Mouse (Mus musculus) bone marrow, adult 2 months (tissue): ENCODE data around the gene Sash3. TPM values are rescaled to one million over a fixed set of nuclear protein-coding genes. Genes with fewer than 3 reads are reported as not detected.
A peak's percentile ranks its signal among the peaks of the same experiment; 100 is the strongest.

Experiments
- H3K27ac ChIP-seq: fragments of 200-500 bp; 2 replicates; pipeline ENCODE4 v1.5.1; 2012; ENCODE audit warnings: low read depth, mild to moderate bottlenecking, control low read depth, inconsistent platforms, low read length; ENCODE audit not compliant: control insufficient read depth, poor library complexity, insufficient read depth
- H3K4me1 ChIP-seq: fragments of 200-500 bp; 2 replicates; pipeline ENCODE4 v1.6.1; 2011; ENCODE audit warnings: low read length; ENCODE audit not compliant: control insufficient read depth, insufficient read depth
- H3K4me3 ChIP-seq: fragments of 200-500 bp; replicated peaks from 2 replicates; pipeline ENCODE3; 2011; ENCODE audit warnings: mild to moderate bottlenecking, low read depth, low read length, control low read depth; ENCODE audit not compliant: control insufficient read depth
- CTCF ChIP-seq: fragments of 200-500 bp; IDR thresholded peaks from 2 replicates; pipeline ENCODE4 v1.5.1; 2011; ENCODE audit warnings: low read length, control low read depth; ENCODE audit not compliant: control insufficient read depth, insufficient read depth
- POLR2A ChIP-seq: fragments of 200-500 bp; IDR thresholded peaks from 2 replicates; pipeline ENCODE4 v1.6.1; 2011; ENCODE audit warnings: low read depth, mild to moderate bottlenecking, control low read depth, low read length, borderline replicate concordance; ENCODE audit not compliant: control insufficient read depth
- WGBS: fragments of 180-500 bp; shearing (Covaris S2); methylation state at CpG from one replicate; pipeline ENCODE4 v1.1.7; 2018; 5-methylcytosine and 5-hydroxymethylcytosine counted together
- polyA plus RNA-seq: library from polyadenylated mRNA; stranded (reverse); fragments of >200 nt; gene quantifications from 2 replicates; pipeline ENCODE4 v1.2.4, GENCODE M21; 2011; ENCODE audit warnings: low replicate concordance; ENCODE audit not compliant: missing spikeins, insufficient read depth, insufficient read length

The Sash3 gene
- polyA plus RNA-seq, 1 experiment, result 33.7 TPM

DNA sequence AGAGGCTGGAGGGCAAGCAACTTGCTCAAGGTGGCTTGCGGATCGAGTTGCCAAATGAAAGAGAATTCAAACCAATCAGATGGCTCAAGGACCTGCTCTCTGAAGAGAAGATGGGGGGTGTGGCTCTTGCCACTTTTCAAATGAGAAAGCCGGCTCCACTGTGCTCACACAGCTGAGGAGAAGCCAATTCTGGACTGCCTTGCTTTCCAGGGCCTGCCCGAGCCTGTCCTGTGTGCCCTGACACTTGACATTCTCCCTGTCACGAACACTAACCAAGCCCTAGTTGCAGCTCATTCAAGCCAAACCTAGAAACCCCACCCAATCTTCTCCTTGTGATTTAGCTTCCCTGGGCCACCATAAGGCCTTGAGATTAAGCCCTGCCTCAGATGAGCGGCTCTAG, 8.2 kb upstream of the Sash3 start:
- WGBS, result 62% methylated on average over 6 of the region's 6 CpGs
- no peak for TF ChIP-seq POLR2A
- no peak for TF ChIP-seq CTCF
- H3K27ac ChIP-seq, result peak overlapping the region; percentile 77
- peaks cover 9% of the 10 kb centered on the region for H3K4me1 ChIP-seq
- no peak overlapping the region for H3K4me3 ChIP-seq

DNA sequence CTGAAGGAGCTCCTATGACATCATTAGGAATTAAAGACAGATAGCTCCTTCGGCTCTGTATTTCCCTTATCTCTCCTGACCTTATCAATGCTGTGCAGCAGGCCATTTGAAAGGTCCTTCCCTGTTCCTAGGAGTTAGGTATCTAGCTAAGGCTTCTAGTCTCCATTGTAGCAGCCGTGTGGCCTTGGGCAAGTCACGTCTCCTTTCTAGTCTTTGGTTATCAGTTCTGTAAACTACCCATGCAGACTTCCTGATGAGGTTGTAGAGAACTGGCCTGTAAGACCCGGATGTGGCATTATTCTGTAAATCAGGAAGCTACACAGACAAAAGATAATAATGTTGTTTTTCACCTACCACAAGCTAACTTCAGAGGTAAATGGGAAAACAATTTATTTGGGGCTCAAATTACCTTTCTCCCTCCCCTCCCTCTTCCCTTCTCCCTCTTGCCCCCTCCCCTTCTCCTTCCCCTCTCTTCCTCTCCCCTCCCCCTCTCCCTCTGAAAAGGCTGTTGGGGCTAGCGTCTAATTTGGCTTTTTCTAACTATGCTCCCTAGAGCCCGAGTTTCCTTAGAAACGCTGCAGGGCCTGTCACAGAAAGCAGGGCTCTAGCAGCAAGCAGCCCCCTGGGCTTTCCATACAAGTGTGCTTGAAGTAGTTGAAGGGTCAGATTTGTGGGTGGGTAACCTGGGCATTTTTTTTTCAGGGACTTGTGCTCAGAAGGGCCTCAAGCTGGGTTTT, 7.5 kb upstream of the Sash3 start:
- H3K4me1 ChIP-seq, result peaks cover 9% of the 10 kb centered on the region
- 18% methylated on average over 7 of the region's 7 CpGs for WGBS
- TF ChIP-seq CTCF, result no peak
- TF ChIP-seq POLR2A, result no peak
- peak overlapping the region; percentile 92 for H3K27ac ChIP-seq
- peak overlapping the region; percentile 29 for H3K4me3 ChIP-seq

DNA sequence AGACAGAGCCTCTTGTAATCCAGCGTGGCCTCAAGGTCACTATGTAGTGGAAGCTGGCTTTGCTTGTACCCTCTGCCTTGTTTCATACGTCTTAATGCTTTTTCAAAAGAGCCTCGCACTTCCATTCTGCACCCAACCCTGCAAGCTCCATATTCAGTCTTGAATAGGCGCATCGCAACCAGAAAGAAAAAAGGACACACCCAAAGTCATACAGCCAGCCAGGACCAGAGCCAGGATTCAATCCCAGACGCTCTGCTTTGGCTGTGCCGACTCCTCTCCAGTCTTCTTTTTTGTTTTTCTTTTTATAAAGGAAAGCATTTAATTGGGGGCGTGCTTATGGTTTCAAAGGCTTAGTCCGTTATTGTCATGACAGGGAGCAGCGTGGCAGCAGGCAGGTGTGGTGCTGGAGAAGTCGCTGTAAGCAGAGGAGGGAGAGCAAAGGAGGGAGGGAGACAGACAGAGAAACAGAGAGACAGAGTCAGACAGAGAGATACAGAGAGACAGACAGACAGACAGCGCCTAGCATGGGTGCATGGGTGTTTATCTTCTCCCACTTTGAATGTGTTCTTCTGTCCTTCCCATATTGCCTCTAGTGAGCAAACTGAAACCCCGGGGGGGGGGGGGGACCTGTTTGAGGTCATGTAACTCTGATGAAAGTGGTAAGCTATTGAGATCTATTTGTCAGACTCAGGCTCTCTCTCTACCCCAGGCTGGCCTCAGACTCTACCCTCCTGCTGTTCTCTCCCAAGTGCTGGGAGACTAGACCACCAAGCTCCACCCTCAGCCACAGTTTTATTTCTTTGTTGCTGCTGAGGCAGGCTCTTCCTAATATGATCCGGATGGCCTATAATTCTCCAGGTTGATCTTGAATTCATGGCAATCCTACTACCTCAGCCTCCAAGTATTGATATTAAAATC, 6.6 kb upstream of the Sash3 start:
- WGBS, result 40% methylated on average over 14 of the region's 14 CpGs
- peaks cover 9% of the 10 kb centered on the region for H3K4me1 ChIP-seq

DNA sequence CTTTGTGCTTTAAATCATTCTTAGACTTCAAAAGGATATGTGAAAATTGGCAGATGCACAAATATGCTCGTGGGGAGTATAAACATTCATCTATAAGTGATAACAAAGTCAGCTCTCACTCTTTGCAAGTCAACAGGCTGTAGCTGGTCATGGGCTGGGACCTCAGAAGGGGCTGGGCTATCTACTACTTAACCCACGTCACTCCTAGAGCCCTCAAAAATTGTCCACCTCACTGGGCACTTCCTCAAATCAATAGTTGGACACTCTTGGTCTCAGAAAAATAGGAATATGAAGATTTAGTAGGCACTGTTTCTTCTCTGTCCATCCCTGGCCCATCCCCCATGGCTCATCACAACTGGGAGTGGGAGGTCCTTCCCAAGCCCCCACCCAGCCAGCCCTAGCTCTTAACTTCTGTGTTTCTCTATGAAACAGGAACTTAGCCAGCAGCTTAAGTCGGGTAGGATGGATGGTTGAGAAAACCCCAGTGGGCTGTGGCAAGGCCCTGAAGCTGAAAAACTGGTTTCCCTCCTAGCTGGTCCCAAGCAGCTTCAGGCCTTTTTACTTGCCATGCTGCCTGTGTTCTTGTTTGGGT, 5.9 kb upstream of the Sash3 start:
- Histone ChIP-seq H3K27ac (peak overlapping the region; percentile 85), H3K4me1 (peaks cover 11% of the 10 kb centered on the region), H3K4me3 (no peak overlapping the region)
- TF ChIP-seq CTCF (no peak), POLR2A (no peak)
- WGBS, result 13% methylated on average over 3 of the region's 3 CpGs

More for the DNA sequence above, 6.6 kb upstream of the Sash3 start:
- no peak for TF ChIP-seq POLR2A
- TF ChIP-seq CTCF, result no peak
- peak overlapping the region; percentile 85 for H3K27ac ChIP-seq
- peak overlapping the region; percentile 58 for H3K4me3 ChIP-seq

DNA sequence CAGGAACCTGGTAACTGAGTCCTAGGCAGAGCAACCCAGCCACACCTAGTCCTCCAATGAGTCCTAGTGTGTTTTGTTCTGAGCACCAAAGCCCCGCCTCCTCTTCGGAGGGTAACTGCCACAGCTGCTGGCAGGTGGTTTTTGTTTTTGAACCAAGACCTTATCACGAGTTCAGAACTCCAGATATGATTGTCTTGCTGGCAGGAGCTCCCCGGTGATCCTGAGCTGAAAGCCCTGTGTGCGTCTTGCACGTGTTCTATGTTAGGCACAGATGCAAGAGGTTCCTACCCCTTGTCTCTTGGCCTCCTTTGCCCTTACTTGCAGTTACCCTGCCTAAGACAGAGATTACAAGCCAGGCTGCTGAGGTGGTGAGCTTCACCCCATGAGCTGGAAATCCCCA, 4.8 kb upstream of the Sash3 start:
- TF ChIP-seq CTCF (no peak), POLR2A (no peak)
- peak overlapping the region; percentile 85 for H3K27ac ChIP-seq
- H3K4me3 ChIP-seq, result no peak overlapping the region
- peaks cover 14% of the 10 kb centered on the region for H3K4me1 ChIP-seq
- WGBS, result 20% methylated on average over 6 of the region's 6 CpGs

DNA sequence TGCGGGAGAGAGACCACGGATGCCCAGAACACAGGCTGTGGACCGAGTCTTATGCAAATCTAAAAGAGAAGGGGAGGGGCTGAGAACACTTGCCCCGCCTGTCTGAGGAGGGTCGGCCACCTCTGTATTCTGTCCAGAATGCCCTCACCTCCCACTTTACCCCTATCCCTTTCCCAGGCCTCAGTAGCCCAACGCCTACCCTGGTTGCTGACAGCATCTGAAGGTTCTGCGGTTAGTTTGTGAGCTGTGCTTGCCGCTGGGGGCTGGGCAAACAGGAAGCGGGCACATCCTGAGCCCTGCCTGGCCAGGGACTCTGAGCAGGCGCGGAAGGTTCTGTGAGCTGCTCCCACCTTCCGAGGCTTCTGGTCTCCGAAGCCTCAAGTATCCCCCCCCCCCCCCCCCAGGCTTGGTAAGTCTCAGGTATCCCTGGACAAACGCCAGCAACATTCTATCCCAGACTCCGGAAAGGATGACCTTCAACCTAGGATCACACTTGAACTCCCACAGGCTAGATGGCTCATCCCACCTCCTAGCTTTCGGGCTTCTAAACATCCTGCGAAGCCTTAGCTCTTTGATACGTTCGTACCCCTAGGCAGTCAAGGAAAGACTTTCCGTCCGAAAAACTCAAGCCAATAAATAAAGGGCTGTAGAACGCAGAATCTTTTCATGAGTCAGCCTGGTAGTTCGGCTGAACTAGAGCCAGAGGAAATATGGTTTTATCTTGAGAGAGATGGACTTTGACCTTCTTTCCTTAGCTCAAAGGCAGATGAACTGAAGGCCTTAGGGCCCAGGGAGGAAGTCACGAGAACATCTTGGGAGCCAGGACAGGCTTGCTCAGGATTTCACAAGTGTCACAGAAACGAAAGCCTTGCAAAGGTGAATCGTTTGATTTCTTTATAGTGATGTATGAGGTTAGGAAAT, 2.6 kb upstream of the Sash3 start:
- TF ChIP-seq CTCF (no peak), POLR2A (0 out of 2 replicates have a peak, but pooled peaks have one; percentile 52)
- H3K27ac ChIP-seq, result peak overlapping the region; percentile 90
- H3K4me3 ChIP-seq, result peak overlapping the region; percentile 52
- WGBS, result 11% methylated on average over 26 of the region's 26 CpGs
- H3K4me1 ChIP-seq, result peaks cover 12% of the 10 kb centered on the region

DNA sequence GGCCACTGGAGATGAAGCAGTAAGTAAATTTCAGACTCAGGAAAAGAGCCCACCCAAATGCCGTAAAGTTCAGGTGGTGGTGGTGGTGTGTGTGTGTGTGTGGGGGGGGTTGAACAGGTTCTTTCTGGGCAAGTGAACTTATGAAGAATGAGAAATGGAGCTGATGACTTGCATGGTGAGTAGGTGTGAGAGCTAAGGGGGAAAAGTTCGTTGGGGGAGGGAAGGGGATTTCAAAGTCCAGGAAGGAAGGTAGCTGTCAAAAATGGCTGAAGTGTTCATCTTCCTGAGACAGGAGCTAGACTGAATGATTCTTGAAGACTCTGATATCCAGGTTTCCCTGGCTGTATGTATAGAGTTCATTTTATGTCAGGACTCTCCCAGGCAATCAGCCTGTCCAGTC, 990 bp downstream of the Sash3 start:
- Histone ChIP-seq H3K4me1 (peaks cover 9% of the 10 kb centered on the region), H3K27ac (peak overlapping the region; percentile 93), H3K4me3 (peak overlapping the region; percentile 90)
- TF ChIP-seq POLR2A (no peak), CTCF (no peak)
- WGBS, result 18% methylated on average over 2 of the region's 2 CpGs

DNA sequence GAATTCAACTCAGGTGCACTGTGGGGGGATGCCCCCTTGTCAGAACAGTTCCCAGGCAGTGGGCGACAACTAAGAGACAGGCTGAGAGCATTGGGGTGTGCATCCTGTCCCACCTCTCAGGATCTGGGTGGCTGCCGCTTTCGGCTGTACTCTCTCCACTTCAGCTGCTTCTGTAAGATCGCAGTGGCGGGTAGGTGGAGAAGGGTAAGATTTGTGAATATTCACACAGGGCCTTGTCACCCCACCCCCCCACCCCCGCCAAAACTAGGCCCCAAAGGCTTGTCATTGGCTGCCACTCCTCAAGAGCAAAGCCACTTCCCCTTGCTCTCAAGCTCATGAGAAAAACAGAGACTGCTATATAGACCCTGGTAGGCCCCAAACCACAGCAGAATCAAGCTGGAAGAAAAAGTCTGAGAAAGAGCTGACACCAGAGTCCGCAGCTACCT, 1.5 kb downstream of the Sash3 start:
- H3K4me3 ChIP-seq, result peak overlapping the region; percentile 90
- 22% methylated on average over 7 of the region's 7 CpGs for WGBS
- peak overlapping the region; percentile 93 for H3K27ac ChIP-seq
- H3K4me1 ChIP-seq, result peaks cover 9% of the 10 kb centered on the region
- TF ChIP-seq POLR2A (no peak; the same call in 1 of the 2 replicates), CTCF (no peak)
